Mouse (Mus musculus): ENCODE results near the gene Cd247.

Gene Cd247

DNA sequence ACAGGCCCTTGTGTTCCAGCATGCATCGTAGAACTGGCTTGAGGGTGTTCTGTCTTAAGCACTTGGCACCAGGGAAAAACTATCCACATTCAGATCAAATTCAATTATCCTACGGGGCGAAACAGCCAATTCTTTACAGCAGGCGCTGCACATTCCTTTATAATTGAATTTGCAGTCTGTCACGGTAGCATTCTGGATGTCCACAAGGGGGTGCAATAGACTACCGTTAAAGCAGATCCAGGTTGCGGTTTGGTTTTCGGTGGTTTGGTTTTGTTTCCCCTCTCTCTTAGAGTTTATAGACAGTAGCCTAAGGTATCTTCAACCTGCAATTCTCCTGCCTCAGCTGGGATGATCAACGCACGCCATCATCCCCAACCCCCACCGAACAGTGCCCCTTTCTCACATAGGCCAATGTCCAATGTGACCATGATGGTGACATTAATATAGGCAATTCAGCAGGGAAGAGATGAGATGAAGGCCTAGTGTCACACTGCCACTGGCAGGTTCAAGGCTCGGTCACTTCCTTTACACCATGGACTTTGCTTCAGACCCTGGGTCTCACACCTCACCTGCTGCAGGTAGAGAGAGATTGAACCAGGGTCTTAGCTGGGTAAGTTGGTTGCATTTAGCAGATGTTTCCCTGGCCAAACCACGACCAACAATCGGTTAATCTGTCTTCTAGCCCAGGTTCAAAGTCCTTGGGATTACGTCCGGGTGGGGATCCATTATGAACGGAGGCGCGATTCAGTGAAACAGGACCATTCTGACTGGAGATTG, 12.8 kb upstream of the Cd247 start:
- DNase-seq (ENCODE audit: low read depth) = no peak

DNA sequence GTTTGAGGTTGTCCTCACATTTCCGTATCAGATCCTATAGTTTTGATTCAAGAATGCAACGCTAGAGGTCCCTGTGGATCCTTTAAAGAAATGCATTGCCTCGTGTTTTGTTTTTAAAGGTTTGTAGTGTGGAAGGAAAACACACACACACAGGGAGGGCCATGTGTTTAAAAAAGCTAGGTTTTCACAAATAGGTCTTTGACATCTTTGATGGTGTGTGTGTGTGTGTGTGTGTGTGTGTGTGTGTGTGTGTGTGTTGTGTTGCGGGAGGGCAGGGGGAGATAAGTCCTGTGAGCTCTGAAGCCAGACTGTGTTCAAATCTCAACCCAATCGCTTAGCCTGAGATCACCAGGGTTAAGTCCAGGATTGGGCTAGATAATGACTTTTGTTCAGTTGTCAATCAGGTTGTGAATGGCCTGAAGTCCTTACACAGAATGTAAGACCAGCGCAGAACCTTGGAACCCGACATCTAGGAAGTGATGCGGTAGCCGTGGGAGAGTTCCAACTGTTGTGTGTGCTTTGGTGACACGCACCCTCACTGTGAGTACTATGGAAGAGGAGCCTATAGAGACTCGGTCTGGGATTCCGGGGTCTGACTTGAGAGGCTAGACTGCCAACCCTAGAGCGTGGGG, 8.4 kb upstream of the Cd247 start:
- DNase-seq (ENCODE audit: low read depth) = no peak

DNA sequence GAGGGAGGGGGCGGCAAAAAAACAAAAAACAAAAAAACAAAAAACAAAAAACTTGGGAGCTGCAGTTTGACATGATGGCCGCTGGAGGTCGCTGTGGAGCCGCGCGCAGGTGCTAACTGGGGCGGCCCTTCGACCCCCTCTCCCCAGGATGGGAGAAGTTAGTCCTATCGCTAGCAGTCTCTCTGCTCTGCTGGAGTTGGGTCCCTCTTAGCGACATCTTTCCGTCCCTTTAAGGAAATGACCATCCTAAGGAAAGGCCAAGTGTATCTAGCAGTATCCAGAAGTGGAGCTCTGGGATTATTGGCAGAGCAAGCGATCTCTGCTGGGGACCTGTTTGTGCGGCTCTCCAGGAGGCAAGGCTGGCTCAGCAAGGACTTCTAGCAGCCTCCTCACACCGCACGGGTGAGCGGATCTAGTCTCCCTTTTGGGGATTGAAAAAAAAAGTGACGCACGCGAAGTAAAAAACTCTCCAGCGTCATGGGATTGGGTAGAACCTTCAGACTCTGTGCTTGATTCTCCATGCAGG, 7.8 kb upstream of the Cd247 start:
- DNase-seq (ENCODE audit: low read depth) = no peak

DNA sequence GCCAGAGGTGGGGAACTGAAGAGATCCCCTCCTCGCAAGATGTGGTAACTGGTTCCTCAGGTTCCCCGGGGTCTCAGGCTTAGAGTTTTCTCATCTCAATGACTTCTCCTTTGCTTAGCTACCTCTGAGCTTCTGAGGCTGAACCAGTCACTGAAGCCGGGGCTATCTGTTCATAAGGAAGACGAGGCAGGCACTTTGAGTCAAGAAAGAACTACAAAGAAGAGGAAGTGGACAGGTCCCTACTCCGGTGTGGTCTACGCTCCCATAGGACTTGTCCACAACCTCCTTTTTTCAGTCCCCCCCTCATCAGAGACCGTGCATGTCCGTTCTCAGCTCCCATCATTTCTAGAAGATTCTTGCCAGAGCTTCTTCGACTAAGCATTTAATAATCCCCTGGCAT, 7.1 kb upstream of the Cd247 start:
- DNase-seq (ENCODE audit: low read depth) = no peak

DNA sequence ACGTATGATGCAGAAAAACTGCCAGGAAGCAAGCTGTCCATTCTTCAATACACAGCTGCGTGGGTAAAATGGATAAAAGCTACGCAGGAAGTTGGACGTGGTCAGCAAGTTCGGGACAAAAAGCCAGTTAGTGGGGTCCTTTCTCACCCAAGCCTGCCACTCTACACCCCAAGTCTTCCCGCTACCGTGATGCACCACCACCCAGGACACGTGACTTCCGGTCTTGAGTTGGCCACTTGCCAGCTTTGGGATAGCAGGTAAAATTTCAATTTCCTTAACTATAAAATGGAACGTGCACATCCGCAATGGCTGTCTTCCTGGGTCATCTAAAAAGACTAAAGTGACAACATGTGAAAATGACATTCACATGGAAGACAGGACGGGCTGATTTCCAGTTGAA, 6.6 kb upstream of the Cd247 start:
- no peak for DNase-seq (ENCODE audit: low read depth)

DNA sequence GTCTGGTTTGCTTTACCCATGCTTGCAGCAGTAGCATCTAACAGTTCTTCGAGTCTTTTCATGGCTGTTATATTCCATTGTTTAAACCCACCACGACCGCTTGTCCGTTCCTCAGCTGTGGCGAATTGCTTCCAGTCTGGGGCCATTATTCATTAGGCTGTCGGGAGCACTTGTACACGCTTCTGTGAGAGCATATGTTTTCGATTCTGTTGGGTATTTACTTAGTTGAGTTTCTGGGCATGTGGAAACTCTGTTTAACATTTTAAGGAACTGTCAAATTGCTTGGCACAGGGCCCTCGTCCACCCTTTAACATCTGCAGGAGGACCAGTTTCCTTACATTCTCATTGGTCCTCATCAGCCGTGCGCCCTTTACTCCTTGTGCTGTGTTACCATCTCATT, 2.2 kb upstream of the Cd247 start:
- DNase-seq (ENCODE audit: low read depth) = no peak

DNA sequence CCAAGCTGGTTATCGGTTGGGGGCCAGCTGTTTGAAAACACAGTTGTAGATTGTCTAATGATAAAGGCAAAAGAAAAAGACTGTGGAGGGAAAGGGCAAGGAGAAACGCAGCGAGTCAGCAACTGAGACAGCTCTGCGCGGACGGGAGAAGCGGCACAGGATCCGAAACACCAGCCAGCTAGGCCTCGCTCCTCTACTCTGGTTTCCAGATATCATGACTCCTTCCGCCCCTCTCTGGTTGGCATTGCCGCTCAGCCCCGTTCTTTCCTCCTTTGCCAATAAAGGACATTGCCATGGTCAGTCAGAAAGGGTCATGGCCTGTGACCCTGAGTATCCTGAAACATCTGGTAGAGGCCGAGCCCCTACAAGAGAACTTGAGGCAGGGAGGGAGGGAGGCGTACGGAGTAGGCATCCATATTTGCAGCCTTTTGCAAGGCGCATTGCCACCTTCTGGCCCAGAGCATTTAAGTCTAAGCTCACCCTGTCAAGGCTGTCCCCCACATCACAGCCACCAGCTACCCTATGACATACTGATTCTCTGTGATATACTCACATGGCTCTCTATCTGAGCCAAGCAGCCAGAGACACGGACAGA, 682 bp downstream of the Cd247 start:
- no peak for DNase-seq (ENCODE audit: low read depth)

DNA sequence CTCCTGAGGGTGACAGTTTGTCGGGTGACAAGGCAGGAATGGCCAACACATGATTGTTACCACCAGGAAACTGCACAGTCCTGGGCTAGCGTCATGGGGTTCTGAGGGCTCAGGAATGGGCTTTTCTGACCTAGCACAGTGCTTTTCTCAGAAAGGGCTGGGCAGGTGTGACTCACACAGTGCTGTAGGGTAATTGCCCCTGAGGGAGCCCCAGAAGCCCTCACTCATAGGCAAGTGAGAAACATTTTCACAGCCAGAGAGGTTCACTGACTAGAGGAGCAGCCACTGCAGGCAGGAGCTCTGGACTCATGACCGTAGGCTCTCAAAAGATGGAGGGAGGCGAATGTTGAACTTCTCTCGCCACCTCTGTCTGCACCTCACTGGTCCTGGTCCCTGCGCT, 1.5 kb downstream of the Cd247 start:
- no peak for DNase-seq (ENCODE audit: low read depth)

DNA sequence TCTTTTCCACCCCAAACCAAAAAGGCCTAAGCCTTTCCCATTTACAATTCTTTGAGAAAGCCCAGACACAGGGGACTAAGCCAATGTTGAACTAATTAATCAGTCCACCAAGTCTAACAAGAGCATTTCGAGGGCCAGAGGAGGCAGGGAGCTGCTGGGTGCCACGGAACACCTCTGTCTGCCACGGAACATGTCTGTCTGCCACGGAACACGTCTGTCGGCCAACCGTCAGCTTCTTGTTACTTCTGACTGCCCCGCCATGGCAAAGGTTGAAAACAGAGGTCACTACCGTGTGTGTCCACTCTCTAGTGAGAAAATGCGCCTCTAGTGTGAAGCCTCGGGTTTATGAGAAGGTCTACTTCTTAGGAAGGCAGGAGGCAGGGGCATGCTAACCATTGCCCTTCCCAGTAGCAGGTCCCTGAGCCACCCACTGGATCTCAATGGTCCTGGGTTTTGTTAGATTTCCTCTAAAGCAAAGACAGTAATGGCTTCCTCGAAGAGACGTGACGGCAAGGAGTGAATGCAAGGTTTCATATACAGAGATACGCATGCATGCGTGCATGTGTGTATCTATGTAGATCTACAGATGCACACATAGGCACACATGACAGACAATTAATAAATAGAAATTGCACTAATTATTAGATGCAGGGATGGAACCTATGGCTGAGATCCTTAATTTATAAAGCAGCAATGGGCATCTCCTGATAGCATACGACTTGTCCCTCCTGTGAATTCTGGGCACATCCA, 2.2 kb downstream of the Cd247 start:
- no peak for DNase-seq (ENCODE audit: low read depth)

DNA sequence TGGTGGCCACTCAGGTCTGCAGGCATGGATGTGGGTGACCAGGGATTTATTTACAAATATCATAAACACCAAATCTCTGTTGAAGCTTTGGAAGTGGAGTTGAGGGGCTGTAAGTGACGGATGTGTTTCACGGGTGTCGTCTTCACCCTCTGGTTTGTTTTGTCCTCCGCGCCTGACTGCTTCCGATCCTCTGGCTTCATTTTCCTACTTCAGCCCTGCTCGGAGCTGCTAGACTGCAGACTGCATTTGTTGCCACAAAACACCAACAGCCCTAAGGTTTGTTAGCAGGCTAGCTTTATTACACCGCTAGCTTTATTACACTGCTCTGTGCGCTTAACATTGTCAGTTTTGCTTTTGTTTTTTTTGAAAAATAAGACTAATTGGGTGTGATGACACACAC, 2.9 kb downstream of the Cd247 start:
- no peak for DNase-seq (ENCODE audit: low read depth)

DNA sequence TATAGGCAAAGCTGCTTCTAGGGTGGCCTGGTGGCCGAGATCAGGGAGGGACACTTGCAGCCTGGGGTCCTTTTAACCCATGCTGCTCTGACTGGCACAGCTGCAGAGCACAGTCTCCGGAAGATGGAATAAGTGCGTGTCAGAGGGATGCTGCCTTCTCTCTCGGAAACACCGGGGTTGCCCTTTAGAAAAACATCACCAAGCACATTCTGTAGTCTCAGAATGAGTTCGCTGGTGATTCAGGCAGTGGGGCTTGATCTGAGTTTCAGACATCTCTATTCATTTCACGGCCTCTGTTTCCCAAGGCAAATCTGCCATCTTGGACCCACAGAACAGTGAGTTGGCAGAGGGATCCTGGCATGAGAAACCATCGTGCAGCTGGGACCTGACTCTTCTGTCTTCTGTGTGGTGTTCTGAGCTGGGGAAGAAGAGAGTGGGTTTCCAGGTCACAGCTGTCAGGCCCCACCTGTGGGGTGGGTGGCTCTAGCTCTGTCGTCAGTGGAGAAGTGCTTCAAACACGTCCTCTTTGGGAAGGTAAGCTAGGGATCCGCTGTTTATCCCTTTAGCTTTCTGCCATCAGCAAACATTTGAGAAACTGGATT, 13.3 kb downstream of the Cd247 start:
- DNase-seq (ENCODE audit: low read depth) = no peak

DNA sequence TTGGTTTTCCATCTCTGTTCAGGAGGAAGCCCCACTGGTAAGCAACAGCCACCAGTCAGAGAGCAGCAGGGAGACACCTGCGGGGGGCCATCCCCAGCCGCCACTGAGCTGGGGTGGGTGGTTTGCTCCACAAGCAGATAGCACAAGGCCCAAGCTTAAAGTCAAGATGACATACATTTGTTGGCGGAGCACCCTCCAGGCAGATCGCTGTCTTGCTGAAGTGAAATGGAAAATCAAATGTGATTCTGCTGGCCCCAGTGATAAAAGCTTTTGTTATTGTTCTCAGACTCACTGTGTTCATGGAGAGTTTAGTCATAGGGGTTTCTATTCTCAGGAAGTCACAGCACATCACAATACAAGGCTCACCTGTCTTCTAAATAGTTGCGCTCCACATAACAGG, 14.6 kb downstream of the Cd247 start:
- DNase-seq (ENCODE audit: low read depth) = no peak

DNA sequence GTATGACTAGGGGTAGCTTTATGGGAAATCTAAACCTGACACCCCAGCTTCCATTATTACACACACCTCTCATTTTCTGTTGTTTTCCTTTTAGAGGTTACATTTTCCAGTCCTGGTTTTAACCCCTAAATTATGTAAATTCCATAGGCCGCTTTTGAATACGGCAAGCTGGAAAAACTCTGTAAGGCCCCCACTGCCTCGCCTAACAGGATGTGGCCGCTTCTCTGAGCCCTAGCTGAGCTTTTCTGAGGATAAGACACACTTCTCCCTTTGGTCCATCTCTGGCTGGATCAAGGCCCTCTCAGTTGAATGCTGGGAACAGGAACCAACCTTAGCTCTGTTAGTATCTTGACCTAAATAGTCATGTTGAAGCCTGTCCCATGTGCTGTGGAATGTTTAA, 15.7 kb downstream of the Cd247 start:
- DNase-seq (ENCODE audit: low read depth) = no peak

DNA sequence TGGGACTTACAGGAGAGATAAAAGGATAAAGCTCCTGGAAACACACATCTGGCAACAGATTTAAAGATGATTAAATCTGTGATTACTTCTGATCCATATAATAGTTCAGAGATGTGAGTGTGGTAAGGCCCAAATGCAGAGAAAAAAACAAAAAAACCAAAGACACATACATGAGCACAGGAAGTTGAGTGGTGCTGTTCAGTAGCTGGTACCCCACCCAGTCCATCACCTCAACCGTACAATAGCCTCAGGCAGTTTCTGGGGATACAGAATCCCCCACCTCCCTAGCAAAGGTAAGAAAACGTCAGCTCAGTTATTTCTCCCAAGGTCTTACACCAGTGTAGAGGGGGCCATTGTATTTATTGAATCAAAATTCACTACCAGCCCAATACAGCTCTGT, 22.2 kb downstream of the Cd247 start:
- no peak for DNase-seq (ENCODE audit: low read depth)

DNA sequence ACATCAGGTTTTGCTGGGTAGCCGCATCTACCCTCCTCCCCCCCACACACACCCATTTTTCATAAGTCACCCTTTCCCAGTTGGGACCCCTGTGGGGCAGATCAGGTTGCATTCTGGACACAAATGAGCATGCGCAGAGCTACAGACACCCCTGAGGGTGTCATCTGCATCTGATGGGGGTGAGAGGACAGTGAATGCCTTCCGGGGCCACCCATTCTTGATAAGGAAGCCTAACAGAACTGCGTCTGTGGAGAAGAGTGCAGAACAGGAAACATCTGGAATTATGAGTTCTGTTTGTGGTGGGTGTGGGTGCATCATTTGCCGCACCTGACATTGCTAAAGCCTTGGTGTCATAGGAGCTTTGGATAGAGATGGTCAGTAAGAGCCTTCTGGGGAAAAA, 22.7 kb downstream of the Cd247 start:
- no peak for DNase-seq (ENCODE audit: low read depth)

DNA sequence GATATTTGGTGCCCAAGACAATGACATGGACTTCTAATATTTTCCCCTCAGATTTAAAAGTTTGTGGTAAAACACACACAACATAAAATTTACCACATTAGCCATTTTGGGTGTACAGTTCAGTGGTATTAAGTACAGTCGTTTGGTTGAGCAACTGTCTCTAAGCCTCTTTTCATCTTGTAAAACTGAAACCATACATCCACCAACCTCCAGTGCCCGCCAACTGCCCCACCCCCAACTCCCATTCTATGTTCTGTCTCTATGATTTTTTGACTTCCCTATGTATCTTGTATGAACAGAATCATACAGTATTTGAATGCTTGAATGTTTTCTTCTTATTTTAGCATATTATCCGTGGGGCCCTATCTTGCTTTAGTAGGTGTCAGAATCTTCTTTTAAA, 24.3 kb downstream of the Cd247 start:
- DNase-seq (ENCODE audit: low read depth) = no peak

DNA sequence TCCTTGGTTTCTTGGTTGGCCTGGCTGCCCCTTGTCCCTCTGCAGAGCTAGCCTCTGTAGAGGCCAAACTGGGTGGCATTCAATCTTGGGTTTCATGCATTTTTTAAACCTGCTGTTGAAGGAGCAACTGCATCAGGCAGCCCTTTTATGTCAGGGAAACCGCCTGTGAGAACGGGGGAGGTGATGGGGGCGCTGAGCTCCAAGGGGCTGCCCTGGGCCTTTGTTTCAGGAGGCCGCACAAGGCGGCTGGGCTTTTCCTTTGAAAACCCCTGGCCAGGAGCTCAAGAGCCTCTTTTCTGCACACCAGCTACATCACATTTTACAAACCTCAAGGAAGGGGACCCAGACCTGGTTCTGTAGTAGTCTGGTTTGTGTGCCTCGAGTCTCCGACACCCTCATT, 25.6 kb downstream of the Cd247 start:
- DNase-seq (ENCODE audit: low read depth) = no peak

DNA sequence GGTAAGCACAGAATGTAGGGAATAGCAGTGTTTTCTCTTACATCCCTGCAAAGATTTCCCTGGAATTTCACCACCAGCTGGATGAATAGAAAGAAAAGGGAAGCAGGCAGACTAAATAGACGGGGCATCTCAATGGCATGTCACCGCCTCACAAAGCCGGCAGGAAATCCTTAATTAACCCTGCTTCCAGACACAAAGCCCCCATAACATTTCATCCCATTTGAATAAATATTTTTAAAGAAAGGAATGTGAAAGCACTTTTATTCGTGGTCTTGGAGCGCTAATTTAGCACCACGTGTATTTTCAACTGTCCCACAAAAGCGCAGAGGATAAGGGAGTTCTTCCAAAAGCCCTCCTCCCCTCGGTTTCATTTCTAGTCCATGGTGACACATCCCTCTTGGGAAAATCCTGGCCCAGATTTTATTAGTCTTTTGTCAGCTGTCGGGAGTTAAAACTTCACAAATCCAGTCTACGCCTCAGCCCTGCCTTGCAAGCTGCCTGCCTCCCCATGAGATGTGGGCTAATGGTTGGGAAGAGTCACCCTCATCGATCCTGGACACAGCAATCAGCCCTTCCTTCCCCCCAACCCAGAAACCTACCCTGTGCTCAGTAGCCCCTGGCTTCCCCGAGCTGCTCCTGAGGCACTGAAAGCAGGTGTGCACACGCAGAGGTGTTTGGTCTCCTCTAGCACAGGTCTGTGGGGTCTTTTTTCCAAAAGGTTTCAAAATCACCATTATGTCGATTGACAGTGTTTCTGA, 26.2 kb downstream of the Cd247 start:
- DNase-seq (ENCODE audit: low read depth) = peak; percentile 6

DNA sequence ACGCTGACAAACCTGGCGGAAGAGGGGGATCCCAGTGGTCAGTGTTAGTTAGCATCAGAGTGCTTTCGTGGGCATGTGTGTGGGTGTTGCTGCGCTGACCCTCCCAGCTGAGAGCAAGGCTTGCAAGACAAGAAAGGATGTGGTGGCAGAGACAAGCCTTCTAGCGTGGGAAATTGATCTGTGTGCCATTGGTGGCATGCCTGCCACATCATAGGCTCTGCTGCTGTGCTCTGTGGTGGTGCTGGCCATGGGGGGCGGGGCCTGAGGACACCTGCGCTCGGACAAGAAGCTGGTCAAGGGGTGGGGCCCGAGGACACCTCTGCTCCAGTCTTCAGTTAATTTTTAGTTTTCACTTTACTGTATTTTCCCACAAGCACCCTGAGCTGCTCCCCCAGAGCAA, 27.9 kb downstream of the Cd247 start:
- no peak for DNase-seq (ENCODE audit: low read depth)

DNA sequence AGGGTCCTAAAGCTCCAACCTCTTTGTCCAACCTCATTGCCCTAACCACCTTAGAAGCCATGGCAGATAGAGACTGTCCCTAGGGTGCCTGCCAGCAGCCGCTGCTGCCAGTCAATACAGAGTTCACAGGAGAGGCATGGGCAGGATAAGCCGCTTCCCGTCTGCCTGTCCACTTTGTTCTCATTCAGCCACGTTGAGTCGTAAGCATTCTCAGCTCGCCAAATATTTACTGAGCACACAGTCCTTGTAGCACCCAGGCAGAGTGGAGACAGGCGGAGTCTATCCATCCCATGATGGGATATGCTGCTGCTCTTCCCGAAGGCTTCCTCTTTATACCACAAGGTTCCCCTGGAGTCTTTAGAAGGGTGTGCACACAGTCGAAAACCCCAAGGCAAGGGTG, 28.8 kb downstream of the Cd247 start:
- DNase-seq (ENCODE audit: low read depth) = no peak

DNA sequence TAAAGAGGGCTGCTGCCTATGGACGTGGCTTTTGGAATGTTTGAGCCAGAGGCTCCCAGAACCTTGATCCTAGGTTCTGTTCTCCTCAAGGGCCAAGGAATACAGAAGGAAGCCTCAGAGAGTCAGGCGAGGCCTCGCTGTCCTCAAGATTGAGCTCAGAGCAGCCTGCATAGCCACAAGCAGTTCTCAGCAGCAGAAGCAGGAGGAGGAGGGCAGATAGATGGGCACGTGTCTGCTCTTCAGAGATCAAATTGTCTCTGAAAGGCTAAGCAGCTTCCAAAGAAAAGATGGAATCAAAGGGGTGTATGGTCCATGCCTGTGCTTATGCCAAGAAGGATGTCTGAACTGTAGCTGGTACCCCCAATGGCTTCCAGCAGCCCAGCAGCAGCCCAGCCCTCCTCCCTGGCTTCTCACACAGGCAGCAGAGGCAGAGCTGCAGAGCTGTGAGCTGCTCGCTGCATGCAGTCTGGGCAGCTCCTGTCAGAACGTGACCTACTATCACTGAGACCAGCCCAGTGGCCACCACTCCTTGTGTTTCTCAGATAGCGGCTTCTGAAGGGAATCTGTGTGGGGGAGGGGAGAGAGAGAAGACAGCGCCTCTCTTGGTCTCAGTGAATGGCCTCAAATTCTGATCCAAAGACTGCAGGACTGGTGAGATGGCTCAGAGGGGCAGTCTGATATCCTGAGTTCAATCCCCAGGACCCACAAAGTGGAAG, 29.8 kb downstream of the Cd247 start:
- DNase-seq (ENCODE audit: low read depth) = no peak
